Mouse (Mus musculus) sigmoid colon, adult 10 weeks (tissue): ENCODE measurements around the gene Mtss1l. TPM values are rescaled to one million over a fixed set of nuclear protein-coding genes. Genes with fewer than 3 reads are reported as not detected.

Experiments
- polyA plus RNA-seq: library from polyadenylated mRNA; stranded (reverse); fragments of 350-450 nt; fragmentation: Illumina TruSeq; extraction: RNeasy Lipid Tissue Mini Kit (QIAGEN cat#74804); gene quantifications from one replicate; pipeline ENCODE4 v1.2.3, GENCODE M21; 2014; ENCODE audit warnings: low read depth, low replicate concordance

The Mtss1l gene
- polyA plus RNA-seq, result 1.9 TPM

GRCm38 (mm10) chr8:110720685-110721598, at the start of gene Mtss1l:
Mtss1l (plus strand) TSS chr8:110721476.

Other genes with a start within 250 kb of the Mtss1l start
- gene Vac14, start 102.9 kb upstream of the Mtss1l start, polyA plus RNA-seq, result 1.8 TPM
- gene Il34, start 84.4 kb downstream of the Mtss1l start, polyA plus RNA-seq, result not detected
- gene Cog4, start 125.1 kb downstream of the Mtss1l start, polyA plus RNA-seq, result 11.8 TPM
- gene Sf3b3, start 125.3 kb downstream of the Mtss1l start, polyA plus RNA-seq, result 34.4 TPM
- gene Fuk, start 181.0 kb downstream of the Mtss1l start, polyA plus RNA-seq, result 3.8 TPM
- gene St3gal2, start 198.4 kb downstream of the Mtss1l start, polyA plus RNA-seq, result 3.7 TPM